Mouse (Mus musculus) right cerebral cortex, postnatal 10 days (tissue): ENCODE results near the gene Gm5475.
A peak's percentile ranks its signal among the peaks of the same experiment; 100 is the strongest.

ENCODE experiments used
- DNase-seq, 2 experiments: peaks; one replicate each; pipeline ENCODE4 v3.0.0; 2021; ENCODE audit warnings: low spot score in 2 of 2

Gene Gm5475

DNA sequence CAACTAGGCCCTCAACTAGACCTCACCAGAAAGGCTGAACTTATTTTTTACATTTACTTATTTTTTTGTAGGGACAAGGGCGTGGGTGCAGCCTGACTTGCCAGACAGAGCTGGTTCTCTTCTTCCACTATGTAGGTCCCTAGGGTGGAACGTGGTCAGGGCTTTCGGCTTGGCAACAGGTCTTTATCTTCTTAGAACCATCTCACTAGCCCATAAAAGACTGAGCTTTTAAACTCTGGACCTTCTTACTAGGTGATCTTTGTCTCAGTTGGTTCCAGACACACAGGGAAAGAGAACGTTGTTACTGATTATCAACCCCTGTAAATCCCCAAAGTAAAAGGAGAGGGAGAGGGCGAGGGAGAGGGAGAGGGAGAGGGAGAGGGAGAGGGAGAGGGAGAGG lies 8.6 kb upstream of the Gm5475 start:
- no peak for DNase-seq

DNA sequence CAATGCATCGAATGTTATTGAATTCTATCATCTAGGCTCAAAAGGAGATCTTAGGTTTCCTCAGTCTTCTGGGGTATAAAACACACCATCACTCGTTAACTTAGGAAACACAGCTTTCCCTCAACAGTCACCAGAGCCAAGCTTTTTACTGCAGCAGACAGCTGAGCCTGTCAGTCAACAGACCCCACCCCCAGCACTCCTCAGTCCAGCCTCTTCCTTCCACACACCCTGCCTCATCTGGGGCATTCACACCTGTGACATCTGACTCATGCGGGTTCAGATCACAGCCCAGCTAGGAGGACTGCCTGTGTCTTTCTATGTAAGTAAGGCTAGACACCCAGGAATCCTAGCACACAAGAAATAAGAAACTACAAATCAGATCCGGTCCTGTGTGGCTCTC lies 7.9 kb upstream of the Gm5475 start:
- DNase-seq: no peak

DNA sequence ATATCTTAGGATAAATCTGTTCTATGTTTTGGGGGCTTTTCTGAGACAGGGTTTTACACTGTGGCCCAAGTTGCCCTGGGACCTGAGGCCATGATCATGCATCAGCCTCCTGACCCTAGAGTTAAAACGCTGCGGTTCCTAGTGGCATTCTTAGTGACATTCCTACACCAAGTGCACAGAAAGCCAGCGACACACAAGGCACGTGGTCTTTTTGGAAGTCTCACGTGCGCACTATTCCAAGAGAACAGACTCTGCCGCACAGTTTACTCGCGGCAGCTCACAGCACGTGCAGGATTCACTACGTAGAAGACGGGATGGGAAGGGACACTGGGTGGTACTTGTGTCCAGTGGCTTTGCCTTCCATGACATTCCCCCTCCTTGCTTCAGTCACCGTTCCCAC lies 7.0 kb upstream of the Gm5475 start:
- DNase-seq: no peak

DNA sequence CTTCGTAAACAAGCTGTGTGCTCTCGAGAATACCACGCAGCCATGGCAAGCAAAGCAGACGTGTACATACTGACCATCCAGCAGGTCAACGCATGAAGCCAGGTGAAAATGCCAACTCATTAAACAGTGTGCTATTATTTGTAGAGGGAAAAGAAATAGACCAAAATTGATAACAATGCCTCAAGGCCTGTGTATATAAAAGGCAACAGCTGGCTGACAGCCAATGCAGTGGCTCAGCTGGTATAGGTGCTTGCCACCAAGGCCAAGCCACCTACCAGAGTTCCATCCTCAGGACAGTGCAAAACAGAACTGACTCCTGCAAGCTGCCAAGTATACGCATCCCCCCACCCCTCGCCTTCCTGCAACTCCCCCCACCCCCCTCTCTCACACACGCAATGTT lies 6.3 kb upstream of the Gm5475 start:
- DNase-seq: no peak

DNA sequence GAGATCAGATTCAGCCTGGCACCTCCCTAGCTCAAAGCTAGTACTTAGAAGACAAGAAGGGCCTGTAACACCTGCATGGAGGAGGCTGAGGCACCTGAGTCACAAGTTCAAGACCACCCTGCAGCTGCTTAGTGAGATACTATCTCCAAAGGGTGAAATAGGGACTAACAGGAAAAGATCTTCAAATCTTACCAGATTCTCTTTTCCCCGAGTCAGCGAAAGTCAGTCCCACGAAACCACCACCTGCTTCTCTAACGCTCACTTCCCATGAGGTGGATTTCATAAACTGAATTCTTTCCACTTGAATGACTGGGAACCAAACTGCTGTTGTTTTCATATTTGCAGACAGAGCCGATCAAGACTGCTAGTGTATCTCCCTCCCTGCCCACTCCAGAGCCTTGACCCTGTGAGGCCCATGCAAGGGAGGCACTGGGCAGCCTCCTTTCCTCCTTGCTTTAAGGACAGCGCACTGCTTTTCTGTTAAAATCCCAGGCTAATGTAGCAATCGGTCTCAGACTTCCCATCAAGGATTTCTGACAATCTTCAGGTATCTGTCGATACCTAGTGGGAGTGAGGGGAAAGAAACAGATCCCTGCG lies 4.0 kb upstream of the Gm5475 start:
- DNase-seq: no peak

DNA sequence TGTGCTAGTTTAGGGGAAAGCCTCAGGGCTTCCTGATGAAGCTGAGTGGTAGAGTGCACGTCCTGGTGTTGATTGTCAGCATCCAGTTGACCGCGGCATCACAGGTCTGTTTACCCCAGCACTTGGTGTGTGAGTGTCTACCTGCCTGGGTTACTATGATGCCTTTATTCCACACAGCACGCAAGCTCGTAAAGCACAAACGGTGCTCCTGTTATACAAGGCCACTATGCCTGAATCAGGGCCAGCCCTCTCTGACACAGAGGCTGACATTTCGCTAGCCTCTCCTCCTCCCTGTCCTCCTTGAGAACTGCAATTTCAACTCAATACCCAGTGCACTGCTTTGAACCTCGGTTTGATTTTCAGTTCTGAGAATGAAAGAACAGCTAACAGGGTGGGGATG lies 2.6 kb upstream of the Gm5475 start:
- DNase-seq: no peak

DNA sequence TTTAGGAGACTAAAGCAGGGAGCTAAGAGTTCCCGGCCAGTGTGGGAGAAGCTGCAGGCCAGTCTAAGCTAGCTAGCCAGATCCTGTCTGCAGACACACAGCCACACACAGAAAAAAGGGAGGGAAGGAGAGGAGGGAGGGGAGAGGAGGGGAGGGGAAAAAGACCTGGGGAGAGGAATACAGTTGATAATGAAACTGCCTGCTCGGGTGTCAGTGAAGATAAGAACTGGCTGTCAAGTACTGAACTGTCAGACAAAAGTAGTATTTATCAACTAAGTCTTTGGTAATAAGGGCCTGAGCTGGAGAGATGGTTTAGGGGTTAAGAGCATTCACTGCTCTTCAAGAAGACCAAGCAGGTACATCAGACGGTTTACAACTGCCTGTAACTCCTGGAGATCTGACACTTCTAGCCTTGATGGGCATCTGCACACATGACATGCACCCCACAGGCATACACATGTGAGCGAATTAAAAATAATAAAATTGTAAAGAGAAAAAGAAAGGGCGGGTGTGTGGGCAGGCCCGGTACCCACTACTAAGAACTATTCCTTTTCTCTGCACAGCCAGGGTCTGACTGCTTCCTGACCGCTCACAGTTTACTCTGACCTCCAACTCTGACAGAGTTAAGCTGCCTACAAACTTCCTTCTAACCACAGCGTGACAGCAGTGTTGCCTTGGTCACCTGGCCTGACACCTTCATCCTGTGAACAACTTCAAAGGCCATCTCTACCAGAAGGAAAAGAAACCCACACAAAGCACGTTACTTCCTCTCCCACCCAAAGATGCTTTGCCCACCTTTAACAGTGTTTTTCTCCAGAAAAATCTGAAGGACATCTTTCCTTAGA lies 1.8 kb upstream of the Gm5475 start:
- no peak for DNase-seq

DNA sequence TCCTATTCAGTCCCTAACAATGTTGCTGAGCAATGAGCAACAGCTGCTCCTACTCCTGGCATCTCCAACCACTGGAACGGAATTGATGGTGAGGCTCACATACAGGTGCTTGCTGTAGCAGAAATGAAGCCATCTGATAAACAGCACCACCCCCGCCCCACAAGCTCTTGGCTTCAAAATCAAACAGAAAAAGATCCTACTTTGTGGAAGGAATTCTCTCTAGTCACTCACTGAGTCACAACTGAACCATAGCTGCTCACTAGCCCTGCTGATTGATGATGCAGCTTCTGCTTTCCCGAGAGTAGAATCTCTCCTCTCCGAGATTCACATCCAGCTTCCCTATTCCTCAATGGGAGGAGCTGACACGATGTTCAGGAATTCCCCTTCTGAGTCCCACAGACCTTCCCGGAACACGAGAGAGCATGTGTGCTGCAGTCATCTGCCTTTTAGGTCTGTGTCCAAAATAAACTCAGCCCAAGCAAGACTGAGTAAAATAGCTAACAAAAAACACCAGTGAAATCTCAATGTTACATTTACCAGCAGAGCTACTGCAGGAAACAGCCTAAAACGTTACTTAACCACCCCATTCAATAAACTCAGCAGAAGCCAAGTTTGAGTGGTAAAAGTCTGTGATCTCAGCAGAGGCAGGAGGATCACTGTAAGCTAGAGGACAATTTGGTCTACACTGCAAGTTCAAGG lies 739 bp upstream of the Gm5475 start:
- DNase-seq: no peak

DNA sequence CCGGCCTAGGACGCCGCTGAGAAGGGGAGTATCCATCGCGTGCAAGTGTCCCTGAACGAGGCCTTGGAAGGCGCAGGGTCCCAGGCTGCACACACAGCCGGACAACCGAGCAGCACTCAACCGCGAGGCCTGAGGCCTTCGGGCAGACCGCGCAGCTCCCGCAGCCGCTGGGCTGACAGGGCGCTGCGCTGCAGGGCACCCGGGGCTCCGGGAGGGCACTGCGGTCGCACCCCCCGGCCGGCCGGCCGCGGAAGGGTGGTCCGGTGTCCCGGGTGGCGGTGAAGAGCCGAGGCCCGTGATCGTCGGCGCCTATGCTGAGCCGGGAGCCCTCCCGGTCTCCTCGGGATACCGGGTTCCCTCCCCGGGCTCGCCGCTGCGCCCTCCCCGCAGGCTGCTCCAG lies 529 bp downstream of the Gm5475 start:
- DNase-seq: peak in 1 of 2 experiments; percentile 54

DNA sequence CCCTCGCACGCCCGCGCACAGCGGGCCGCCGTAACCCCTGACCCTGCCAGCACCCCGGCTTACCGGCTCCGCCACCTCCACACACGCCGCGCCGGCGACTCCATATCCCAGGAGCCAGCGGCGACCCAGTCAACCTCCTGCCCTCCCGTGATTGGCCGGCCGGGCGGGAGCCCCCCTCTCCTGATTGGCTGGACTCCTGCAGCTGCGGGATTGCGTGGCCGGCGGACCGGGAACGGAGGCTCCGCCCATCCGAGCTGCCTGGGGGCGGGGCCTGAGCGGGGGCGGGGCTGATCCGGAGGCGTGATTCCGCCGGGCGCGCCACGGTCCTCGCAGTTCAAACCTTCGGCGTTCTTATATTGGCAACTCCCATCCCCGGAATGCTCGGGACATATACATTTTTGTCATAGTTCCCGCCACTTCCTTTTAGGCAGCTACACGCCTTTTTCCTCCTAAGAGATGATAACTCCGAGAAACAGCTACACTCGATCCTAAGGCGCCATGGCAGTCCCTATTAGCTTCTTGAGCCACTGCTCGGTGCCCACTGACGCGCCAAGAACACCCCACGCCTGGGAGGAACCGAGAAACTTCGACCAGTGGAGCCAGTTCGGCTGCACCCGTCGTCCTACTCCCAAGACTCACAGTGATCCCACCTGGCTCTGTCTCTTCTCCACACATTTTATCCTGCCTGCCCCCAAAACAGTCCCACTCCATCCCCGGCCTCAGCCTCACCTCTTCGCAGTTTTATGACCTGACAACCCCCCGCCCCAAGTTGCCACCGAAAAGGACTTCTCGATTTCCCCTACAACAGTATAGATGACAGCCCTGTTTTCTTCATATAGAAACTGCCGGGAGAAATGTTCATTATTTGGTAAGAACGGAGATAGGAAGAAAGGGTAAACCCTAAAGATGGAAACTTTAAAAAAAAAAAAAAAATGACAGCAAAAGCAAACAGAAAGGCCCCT lies 1.2 kb downstream of the Gm5475 start:
- DNase-seq: peak; percentile 98

DNA sequence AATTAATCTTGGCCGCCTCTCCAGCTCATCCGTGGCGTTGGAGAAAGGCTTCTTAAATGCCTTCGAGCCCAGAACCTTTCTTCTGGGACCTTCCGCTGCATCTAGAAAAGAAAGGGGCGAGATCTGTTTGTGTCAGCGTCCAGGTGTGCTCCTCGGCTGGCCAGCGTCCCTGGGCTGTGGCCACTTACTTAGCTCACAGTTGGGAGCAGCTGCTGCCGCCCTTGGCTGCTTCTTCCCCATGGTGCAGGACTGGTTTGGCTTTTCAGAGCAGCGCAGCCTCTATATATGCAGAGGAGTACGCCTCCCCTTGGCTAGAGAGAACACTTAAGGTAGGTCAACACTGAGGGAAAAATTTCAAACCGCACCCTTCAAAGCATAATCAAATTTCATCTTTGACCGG lies 2.0 kb downstream of the Gm5475 start:
- no peak for DNase-seq

DNA sequence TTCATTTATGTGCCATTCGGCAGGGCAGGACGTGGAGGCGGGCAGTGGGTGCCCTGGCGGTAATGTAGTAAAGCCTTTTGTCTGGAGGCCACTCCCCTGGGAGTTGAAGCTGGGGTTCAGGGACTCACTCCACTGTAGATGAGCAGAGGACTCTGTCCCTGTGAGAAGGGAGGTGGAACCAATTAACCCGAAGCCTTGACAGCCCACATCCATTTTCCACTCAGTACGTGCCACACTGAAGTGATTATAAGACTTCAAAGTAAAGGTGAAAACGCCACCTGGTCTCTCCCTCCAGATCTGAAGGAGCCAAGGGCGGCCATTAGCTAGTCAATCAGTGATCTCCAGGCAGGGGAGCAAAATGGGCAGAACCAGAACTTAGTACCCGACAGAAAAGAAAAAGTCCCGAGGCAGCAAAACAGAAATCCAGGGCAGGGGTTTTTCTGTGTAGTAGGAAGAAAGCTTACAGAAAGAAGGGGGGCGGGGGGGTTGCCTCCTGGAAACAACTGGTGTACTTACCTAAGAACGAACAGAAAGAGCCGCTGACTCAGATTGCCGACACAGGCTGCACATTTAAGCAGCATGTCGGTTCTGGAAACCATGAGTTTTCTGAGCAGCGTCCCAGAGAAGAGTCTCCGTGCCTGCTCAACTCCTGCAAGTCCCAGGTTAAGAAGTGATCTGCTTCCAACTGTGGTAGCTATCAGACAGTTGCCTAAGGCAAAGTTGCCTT lies 2.6 kb downstream of the Gm5475 start, which contains the start of gene Slc11a2:
Gene Slc11a2 (minus strand): TSS at position 677 of the 727 bp plus-strand sequence.
- no peak for DNase-seq

DNA sequence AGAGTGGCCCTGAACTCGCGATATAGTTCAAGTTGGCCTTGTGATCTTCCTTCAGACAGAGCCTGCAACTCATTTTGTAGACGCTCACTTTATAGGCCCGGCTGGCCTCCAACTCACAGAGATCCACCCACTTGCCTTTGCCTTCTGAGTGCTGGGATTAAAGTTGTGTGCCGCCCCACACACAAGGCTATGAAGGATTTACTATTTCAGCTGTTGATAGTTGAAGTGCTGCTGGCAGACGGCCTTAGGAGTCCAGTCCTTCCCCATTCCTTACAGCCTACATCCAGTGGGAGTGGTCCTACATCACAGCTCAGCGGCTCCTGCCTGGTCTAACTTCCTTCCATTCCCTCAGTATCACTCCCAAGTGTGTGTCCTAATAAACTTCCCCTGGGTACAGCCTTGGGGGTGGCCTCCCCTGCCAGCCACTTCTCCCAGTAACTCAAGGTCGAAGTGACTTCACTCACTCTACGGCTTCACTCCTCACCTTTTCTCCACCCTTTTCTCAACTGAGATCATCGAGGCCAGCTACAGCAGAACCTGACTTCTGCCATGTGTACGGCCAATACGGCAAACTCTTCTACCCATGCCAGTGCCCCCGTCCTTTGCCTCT lies 6.5 kb downstream of the Gm5475 start:
- no peak for DNase-seq

DNA sequence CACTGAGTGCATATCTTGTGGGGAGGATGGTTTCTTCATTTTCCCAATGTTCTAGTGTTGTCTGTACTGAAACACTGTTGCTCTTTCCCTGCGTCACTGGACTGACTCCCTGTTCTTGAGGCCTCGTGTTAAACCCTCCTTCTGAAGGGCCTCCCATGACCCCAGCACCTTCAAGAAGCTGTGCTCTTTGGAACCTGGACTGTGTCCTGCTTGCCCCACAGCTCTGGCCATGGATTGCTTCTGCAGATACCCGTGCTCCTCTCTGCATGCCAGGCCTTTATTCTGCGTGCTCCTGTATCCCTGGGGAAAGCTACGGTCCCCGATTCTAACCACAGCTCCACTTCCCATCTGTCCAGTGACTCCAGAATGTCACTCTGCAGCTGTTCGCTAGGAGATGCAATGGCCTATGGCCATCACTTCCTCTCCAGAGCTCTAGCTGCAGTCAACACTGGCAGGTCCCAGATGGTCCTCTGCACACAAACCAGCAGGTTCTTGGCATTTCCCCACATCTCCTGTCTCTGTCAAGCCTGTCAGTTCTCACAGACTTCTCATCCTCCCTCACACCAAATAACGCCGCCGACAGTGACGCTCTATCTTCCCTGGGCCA lies 8.1 kb downstream of the Gm5475 start:
- no peak for DNase-seq

DNA sequence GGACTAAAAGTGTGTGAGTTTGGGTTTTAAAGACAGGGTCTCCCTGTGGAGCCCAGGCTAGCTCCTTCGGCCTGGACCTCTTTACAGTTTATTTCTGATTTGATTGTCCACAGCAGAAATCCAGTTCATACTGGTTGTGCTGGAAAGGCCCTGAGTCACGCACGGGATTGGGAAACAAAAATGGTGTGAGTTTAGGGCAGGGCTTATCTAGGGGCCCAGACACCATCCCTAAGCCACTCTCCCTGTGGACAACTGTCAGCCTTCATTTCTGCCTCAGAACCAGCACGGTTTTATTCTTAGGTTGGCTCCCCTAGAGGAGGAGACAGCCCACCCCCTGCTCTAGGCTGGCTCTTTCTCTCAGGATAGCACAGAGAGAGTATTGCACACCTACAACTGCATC lies 11.3 kb downstream of the Gm5475 start:
- no peak for DNase-seq

DNA sequence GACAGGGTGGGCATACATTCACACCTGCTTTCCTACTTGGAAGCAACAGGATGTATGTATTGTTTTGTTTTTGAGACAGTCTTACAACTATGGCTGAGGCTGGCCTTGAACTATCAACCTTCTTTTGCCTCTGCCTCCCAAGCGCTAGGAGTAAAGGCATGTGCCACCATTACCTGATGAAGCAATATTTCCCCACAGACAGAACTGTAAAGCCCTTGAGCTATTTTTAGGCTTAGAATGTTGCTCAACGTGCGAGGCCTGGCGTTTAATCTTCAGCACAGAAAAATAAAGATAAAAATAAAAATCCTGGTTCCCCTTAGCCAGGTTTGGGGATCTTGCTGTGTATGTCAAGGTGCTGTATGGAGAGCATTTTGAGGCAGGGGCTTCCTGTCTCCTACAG lies 14.2 kb downstream of the Gm5475 start:
- no peak for DNase-seq

DNA sequence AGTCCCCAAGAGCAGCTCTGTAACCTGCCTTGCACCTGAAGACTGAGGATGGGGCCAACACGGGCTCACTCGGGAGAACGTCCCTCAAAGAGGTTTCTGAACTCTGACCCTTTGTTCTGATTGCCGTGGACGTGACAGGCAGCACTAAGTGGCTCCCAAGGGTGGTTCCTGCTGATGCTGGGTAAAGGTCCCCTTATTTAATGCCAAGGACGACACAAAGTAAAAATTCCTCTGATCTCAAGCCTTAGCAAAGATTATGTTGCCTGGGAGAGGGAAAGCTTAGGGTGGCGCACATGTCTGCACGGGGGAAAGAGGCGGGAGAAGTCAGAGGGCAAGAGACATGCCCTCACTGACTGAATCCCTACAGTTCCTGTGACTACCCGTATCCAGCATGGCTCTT lies 14.6 kb downstream of the Gm5475 start:
- DNase-seq: no peak

DNA sequence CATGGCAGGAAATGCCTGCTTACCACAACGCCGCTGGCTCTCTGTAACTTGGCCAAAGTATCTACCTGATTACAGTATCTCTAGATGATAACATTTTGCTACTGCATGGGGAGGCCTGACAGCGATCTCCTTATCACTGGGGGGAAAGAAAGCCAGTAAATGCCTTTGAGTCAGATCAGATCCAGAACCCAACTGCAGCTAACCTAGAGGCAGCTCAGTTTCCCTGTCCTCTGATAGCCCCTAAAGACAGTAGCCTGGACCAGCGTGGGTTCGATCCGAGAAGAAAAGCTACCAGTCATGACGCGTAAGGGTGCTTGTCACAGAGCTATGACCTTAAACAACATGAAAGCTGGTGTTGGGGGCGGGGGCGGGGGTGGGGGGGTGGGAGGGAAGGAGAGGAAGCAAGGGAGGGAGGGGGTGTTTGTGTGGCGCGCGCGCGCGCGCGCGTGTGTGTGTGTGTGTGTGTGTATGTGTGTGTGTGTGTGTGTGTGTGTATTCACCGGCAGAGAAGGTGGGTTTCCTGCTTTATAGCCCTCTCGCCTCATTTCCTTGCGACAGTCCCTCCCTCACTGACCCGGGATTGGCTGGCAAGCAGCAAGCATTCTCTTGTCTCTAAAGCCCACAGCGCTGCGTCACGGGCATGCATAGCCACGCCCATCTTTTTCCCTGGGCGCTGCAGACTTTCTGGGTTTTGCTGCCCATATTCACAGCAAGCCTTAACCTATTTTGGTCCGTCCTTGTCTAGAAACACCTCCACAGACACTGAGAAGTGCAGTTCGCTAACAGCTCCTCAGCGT lies 21.4 kb downstream of the Gm5475 start:
- DNase-seq: peak; percentile 93 to 96

DNA sequence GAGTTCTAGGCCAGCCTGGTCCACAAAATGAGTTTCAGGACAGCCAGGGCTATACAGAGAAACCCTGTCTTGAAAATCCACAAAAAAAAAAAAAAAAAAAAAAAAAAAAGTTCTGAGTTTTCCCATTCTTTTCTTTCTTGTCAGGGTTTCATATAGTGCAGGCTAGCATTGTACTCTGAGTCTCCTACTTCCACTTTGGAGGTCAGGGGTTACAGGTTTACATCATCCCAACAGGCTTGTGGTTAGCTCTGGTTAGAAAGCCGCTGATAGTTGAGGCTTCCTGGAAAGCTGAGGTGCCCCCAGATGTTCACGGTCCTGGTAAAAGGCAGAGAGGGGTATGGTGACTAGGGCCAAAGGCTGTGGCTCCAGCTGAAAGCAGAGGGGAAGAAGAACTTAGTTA lies 24.9 kb downstream of the Gm5475 start:
- DNase-seq: no peak
